Mouse (Mus musculus): ENCODE data around the gene Slc22a15. TPM values are rescaled to one million over a fixed set of nuclear protein-coding genes. Genes with fewer than 3 reads are reported as not detected.

Slc22a15 gene
- polyA plus RNA-seq, 1 experiment from 2014 or later, result 7.3 TPM

DNA sequence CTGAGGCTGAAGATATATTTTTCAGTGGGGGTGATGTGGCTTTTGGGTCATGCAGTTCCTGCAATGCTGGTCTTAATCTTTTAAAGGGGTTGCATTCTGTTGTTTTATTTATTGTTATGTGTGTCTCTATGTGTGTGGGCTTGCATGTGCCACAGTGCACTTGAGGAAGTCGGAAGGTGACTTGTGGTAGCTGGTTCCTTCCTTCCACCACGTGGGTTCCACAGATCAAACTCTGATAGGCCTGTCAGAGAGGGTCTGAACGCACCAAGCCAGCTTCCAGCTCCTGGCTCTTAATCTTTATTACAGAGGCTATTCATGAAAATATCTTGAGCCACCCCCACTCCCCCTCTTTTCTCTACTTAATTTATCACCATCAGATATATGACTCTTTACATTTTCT is 40.4 kb downstream of the Slc22a15 start:
- H3K27me3 ChIP-seq (ENCODE audit: control insufficient read depth, insufficient read depth, low read length), result no peaks in the 10 kb centered on the region
- no peak overlapping the region for H3K4me2 ChIP-seq (replicated peaks; ENCODE audit: low read depth, low read length)
- H3K36me3 ChIP-seq (ENCODE audit: control insufficient read depth, insufficient read depth, low read length), result no peaks in the 10 kb centered on the region
- WGBS, result 54% methylated on average over 3 of the region's 3 CpGs
- H3K4me1 ChIP-seq (ENCODE audit: control insufficient read depth, insufficient read depth, low read length), result peaks cover 5% of the 10 kb centered on the region; the same call in 1 of the 2 replicates
- H3K9me3 ChIP-seq (ENCODE audit: control insufficient read depth, low read depth, low read length), result no peaks in the 10 kb centered on the region
- no peak overlapping the region for H3K9ac ChIP-seq (replicated peaks; ENCODE audit: low read depth, low read length)
- no peak for ATAC-seq (ENCODE audit: insufficient number of reproducible peaks, insufficient read depth, low FRiP score, low read depth)
- no peak overlapping the region for H3K27ac ChIP-seq (ENCODE audit: low read length)
- no peak overlapping the region for H3K4me3 ChIP-seq (ENCODE audit: low read depth, low read length)

DNA sequence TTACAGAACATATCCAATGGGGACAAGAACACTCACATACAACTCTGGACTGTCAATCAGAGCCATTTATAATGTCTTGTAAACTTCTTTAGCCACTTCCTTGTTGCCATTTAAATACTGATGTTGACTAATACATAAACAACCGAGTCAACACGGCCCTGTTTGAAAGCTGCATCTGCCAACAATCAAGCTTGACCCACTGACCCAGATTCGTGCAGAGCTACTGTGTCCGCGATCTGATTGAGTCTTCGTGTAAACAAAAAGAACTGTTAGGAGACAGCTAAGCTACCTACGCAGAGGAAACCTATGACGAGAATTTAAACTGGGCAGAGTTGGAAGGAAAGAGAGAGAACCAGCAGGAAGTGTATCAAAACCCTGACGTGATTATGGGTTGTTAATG is 42.5 kb downstream of the Slc22a15 start:
- no peak overlapping the region for H3K4me2 ChIP-seq (replicated peaks; ENCODE audit: low read depth, low read length)
- 32% methylated on average over 9 of the region's 9 CpGs for WGBS
- H3K27ac ChIP-seq (ENCODE audit: low read length), result no peak overlapping the region
- no peak overlapping the region for H3K4me3 ChIP-seq (ENCODE audit: low read depth, low read length)
- no peak for ATAC-seq (ENCODE audit: insufficient number of reproducible peaks, insufficient read depth, low FRiP score, low read depth)
- no peaks in the 10 kb centered on the region for H3K36me3 ChIP-seq (ENCODE audit: control insufficient read depth, insufficient read depth, low read length)
- no peaks in the 10 kb centered on the region for H3K9me3 ChIP-seq (ENCODE audit: control insufficient read depth, low read depth, low read length)
- no peaks in the 10 kb centered on the region for H3K27me3 ChIP-seq (ENCODE audit: control insufficient read depth, insufficient read depth, low read length)
- H3K4me1 ChIP-seq (ENCODE audit: control insufficient read depth, insufficient read depth, low read length), result peaks cover 5% of the 10 kb centered on the region; the same call in 1 of the 2 replicates
- H3K9ac ChIP-seq (replicated peaks; ENCODE audit: low read depth, low read length), result no peak overlapping the region

DNA sequence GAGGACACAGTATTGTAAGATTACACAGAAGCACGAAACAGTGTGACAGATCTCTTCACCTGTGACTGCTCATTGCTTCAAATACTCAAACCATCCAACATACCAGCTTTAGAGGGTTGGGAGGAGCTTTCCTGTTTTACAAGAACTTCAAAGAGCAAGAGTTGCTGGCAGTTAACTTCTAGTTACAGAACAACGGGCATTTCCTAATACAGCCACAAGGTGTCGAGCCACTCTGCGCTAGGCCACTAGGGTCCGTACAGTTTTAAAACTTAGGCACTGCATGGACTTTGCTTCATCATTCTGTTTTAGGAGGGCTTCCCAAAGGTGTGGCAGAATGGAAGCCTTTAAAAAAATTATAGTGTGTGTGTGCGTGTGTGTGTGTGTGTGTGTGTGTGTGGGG is 43.4 kb downstream of the Slc22a15 start:
- no peak overlapping the region for H3K4me2 ChIP-seq (replicated peaks; ENCODE audit: low read depth, low read length)
- H3K9ac ChIP-seq (replicated peaks; ENCODE audit: low read depth, low read length), result no peak overlapping the region
- H3K9me3 ChIP-seq (ENCODE audit: control insufficient read depth, low read depth, low read length), result no peaks in the 10 kb centered on the region
- ATAC-seq (ENCODE audit: insufficient number of reproducible peaks, insufficient read depth, low FRiP score, low read depth), result no peak
- H3K4me3 ChIP-seq (ENCODE audit: low read depth, low read length), result no peak overlapping the region
- H3K4me1 ChIP-seq (ENCODE audit: control insufficient read depth, insufficient read depth, low read length), result peaks cover 5% of the 10 kb centered on the region; the same call in 1 of the 2 replicates
- H3K27me3 ChIP-seq (ENCODE audit: control insufficient read depth, insufficient read depth, low read length), result no peaks in the 10 kb centered on the region
- WGBS, result 73% methylated on average over 6 of the region's 6 CpGs
- no peaks in the 10 kb centered on the region for H3K36me3 ChIP-seq (ENCODE audit: control insufficient read depth, insufficient read depth, low read length)
- no peak overlapping the region for H3K27ac ChIP-seq (ENCODE audit: low read length)

DNA sequence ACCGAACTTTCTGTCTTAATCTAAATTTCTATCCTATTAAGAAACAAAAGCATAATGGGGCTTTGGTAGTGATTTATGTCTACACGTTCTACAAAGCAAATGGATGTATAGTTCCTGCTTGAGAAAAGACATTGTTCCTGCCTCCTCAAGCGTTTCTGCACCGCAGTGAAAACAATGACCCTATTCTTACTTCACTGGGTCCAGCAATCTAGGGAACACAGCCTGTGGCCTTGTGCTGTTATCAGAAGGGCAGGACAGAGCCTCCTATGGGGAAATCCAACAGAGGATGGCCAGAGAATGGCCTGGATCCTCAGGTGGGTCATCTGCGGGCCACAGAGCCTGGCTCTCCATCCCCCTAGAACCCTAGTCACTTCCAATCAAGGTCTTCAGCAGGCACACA is 46.1 kb downstream of the Slc22a15 start:
- 76% methylated on average over 5 of the region's 5 CpGs for WGBS
- H3K4me1 ChIP-seq (ENCODE audit: control insufficient read depth, insufficient read depth, low read length), result no peaks in the 10 kb centered on the region
- no peak for ATAC-seq (ENCODE audit: insufficient number of reproducible peaks, insufficient read depth, low FRiP score, low read depth)

DNA sequence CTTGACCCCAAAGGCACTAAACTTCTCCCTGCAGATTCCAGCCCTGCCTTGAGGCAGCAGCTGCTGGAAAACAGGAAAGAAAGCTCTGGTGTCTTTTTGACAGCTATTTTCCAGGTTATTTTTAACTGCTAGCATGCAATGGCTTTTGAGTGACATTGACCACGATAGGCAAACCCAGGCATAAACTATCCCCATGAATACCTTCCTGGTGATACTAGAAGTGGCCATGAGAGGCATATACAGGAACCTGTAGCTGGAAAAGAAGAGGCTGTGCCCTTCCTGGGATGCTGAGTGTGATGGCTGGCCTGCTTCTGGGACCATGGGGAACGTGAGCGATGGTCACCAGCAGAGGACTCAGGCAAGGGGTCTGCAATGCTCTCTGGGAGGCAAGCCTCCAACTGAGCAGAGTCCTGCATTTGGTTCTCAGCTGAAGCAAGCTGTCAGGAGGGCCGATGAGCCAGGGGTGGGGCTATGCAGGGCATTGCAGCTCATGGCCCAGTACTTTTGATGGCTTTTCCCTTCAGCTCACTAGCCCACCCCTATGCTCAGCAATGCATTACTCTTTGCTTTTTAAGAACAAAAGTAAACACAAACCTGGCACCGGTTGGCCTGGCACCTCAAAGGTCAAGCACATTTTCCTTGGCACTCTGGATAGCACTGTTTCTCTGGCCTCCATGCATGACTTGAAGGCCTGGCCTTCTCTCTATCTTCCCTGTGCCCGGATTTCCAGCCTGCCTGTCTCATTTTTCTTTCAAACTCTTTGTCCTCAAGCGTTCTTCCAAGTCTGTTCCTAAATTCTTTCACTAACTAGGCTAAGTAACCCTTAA is 47.6 kb downstream of the Slc22a15 start:
- Histone ChIP-seq H3K4me2 (replicated peaks; ENCODE audit: low read depth, low read length) (no peak overlapping the region), H3K36me3 (ENCODE audit: control insufficient read depth, insufficient read depth, low read length) (no peaks in the 10 kb centered on the region), H3K9ac (replicated peaks; ENCODE audit: low read depth, low read length) (no peak overlapping the region), H3K4me3 (ENCODE audit: low read depth, low read length) (no peak overlapping the region), H3K27me3 (ENCODE audit: control insufficient read depth, insufficient read depth, low read length) (no peaks in the 10 kb centered on the region), H3K4me1 (ENCODE audit: control insufficient read depth, insufficient read depth, low read length) (no peaks in the 10 kb centered on the region), H3K9me3 (ENCODE audit: control insufficient read depth, low read depth, low read length) (no peaks in the 10 kb centered on the region), H3K27ac (ENCODE audit: low read length) (no peak overlapping the region; the same call in 1 of the 2 replicates)
- no peak for ATAC-seq (ENCODE audit: insufficient number of reproducible peaks, insufficient read depth, low FRiP score, low read depth)
- 64% methylated on average over 7 of the region's 7 CpGs for WGBS

More for the DNA sequence above, 46.1 kb downstream of the Slc22a15 start:
- Histone ChIP-seq H3K9me3 (ENCODE audit: control insufficient read depth, low read depth, low read length) (no peaks in the 10 kb centered on the region), H3K27ac (ENCODE audit: low read length) (no peak overlapping the region), H3K36me3 (ENCODE audit: control insufficient read depth, insufficient read depth, low read length) (no peaks in the 10 kb centered on the region), H3K9ac (replicated peaks; ENCODE audit: low read depth, low read length) (no peak overlapping the region), H3K27me3 (ENCODE audit: control insufficient read depth, insufficient read depth, low read length) (no peaks in the 10 kb centered on the region), H3K4me2 (replicated peaks; ENCODE audit: low read depth, low read length) (no peak overlapping the region), H3K4me3 (ENCODE audit: low read depth, low read length) (no peak overlapping the region)

DNA sequence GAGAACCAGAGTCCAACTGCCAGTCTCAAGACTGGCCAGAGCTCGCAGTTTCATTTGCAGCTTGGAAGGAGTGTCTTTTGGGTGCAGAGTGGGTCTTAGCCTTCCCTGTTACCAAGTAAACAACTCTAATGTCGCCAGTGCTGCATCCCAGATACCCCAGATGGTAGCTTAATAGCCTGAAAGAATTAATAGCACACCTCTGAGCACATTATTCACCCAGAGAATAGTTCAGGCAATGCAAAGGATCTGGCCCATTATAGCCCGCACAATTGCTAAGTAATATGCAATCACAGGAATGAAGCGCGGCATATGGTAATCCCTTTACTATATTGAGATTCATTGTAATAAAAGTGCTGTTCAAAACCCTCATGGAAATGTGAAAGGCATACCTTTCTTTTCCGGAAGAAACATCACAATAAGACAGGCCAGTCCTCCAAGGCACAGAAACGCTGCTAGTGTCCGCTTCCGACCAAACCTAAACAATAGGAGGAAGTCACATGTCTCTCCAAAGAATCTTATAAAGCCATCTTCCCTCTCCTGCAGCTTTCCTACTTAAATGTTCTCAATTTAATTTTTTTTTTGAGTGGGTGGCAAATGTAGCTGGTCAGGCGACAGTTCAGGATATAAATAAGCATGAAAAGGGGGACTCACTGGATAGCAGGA is 48.9 kb downstream of the Slc22a15 start:
- no peak overlapping the region for H3K9ac ChIP-seq (replicated peaks; ENCODE audit: low read depth, low read length)
- no peak overlapping the region for H3K27ac ChIP-seq (ENCODE audit: low read length)
- no peaks in the 10 kb centered on the region for H3K27me3 ChIP-seq (ENCODE audit: control insufficient read depth, insufficient read depth, low read length)
- no peaks in the 10 kb centered on the region for H3K36me3 ChIP-seq (ENCODE audit: control insufficient read depth, insufficient read depth, low read length)
- H3K9me3 ChIP-seq (ENCODE audit: control insufficient read depth, low read depth, low read length), result no peaks in the 10 kb centered on the region
- 72% methylated on average over 10 of the region's 10 CpGs for WGBS
- H3K4me1 ChIP-seq (ENCODE audit: control insufficient read depth, insufficient read depth, low read length), result no peaks in the 10 kb centered on the region
- no peak overlapping the region for H3K4me2 ChIP-seq (replicated peaks; ENCODE audit: low read depth, low read length)
- H3K4me3 ChIP-seq (ENCODE audit: low read depth, low read length), result no peak overlapping the region
- no peak for ATAC-seq (ENCODE audit: insufficient number of reproducible peaks, insufficient read depth, low FRiP score, low read depth)

DNA sequence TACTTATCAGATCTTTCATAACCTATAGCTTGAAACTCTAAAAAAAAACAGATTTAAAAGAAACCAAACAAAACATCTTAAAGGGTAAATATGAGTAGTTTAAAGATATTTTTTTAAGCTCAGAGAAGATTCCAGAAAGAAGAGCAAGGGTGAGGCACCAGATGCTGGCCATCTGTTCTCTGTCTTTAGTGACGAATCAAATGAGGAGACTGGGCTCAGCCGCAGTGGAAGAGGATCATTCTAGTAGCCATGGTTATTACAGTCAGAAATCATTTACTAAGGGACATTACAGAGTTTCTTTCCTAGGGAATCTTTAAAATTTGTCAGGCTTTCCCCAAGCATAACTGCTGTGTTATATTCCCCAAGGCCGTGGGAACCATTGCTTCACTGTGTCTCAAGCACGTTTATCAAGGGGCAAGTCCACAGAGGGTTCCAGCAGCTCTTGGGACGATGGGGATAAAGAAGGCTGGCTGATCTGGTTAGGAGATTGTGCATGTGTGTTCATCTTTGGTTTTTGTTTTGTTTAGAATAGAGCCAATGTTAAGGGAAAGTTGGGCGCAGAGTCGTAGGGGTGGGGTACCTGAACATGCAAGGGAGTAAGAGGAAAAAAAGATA is 51.1 kb downstream of the Slc22a15 start:
- Histone ChIP-seq H3K9ac (replicated peaks; ENCODE audit: low read depth, low read length) (no peak overlapping the region), H3K27me3 (ENCODE audit: control insufficient read depth, insufficient read depth, low read length) (no peaks in the 10 kb centered on the region), H3K36me3 (ENCODE audit: control insufficient read depth, insufficient read depth, low read length) (no peaks in the 10 kb centered on the region), H3K4me3 (ENCODE audit: low read depth, low read length) (no peak overlapping the region), H3K4me2 (replicated peaks; ENCODE audit: low read depth, low read length) (no peak overlapping the region), H3K27ac (ENCODE audit: low read length) (no peak overlapping the region), H3K4me1 (ENCODE audit: control insufficient read depth, insufficient read depth, low read length) (no peaks in the 10 kb centered on the region), H3K9me3 (ENCODE audit: control insufficient read depth, low read depth, low read length) (no peaks in the 10 kb centered on the region)
- 76% methylated on average over 7 of the region's 7 CpGs for WGBS
- no peak for ATAC-seq (ENCODE audit: insufficient number of reproducible peaks, insufficient read depth, low FRiP score, low read depth)

DNA sequence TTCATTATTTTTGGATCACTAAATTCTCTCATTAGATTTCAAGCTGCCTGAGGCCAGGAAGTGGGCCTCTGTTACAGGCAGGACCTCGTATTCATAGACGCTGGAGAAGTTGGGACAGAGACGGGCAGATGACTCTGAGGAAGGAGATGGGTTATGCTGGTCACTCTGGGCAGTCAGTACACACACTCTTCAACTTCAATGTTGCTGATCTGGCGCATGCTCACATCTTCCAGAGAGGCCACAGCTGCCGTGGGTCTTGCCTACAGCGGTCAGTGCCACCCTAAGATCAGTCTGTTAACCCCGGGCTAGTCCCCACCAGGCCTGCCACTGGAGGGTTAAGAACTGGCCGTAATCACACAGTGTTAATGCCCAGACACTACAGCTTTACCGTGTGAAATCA is 52.3 kb downstream of the Slc22a15 start:
- no peak overlapping the region for H3K4me2 ChIP-seq (replicated peaks; ENCODE audit: low read depth, low read length)
- H3K4me1 ChIP-seq (ENCODE audit: control insufficient read depth, insufficient read depth, low read length), result no peaks in the 10 kb centered on the region
- ATAC-seq (ENCODE audit: insufficient number of reproducible peaks, insufficient read depth, low FRiP score, low read depth), result no peak
- no peaks in the 10 kb centered on the region for H3K36me3 ChIP-seq (ENCODE audit: control insufficient read depth, insufficient read depth, low read length)
- no peaks in the 10 kb centered on the region for H3K9me3 ChIP-seq (ENCODE audit: control insufficient read depth, low read depth, low read length)
- H3K27me3 ChIP-seq (ENCODE audit: control insufficient read depth, insufficient read depth, low read length), result no peaks in the 10 kb centered on the region
- H3K4me3 ChIP-seq (ENCODE audit: low read depth, low read length), result no peak overlapping the region
- WGBS, result 91% methylated on average over 9 of the region's 9 CpGs
- no peak overlapping the region for H3K27ac ChIP-seq (ENCODE audit: low read length)
- H3K9ac ChIP-seq (replicated peaks; ENCODE audit: low read depth, low read length), result no peak overlapping the region

Data from stomach, embryonic 14.5 days (tissue).